Mouse (Mus musculus) neural tube, postnatal 0 days (tissue): Measurements from ENCODE around the gene Gm5269. TPM values are rescaled to one million over a fixed set of nuclear protein-coding genes. Genes with fewer than 3 reads are reported as not detected.

Experiments used
- polyA plus RNA-seq: library from polyadenylated mRNA; unstranded; fragments of >200 nt; fragmentation: Nextera tagmentation; extraction: Ambion mirVana; gene quantifications from 2 replicates; pipeline ENCODE4 v1.2.1, GENCODE M21; 2015

The Gm5269 gene
- not detected in 2 replicates for polyA plus RNA-seq

GRCm38 (mm10) chr1:45890173-45890572 is at the start of gene Gm5269:
Gene Gm5269 (minus strand): TSS chr1:45890273.

DNA sequence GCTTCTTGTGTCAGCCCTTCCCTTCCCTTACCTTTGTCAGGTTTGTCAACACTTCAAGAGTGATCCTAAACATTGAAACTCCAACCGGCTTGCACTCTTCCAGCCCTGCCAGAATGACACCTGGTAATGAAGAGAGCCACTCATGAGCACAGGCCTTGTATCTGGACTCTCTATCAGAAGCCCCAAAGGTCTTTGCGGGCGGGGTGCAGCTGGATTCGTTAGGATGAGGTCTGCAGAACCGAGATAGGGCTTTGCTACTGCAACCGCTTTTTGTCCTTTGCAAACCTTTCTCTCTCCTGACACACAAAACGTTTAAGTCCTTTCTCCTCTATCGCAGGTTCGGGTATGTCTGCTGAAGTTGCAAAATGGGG is 36.3 kb upstream of the Gm5269 start, which contains the start of gene Slc40a1:
Slc40a1 (minus strand) TSS at position 131 of the 371 bp plus-strand sequence.

Other genes with a start within 250 kb of the Gm5269 start
- 48.6 and 50.5 TPM in 2 replicates for gene Wdr75, start 95.1 kb downstream of the Gm5269 start, polyA plus RNA-seq
- gene Slc40a1, start 36.2 kb upstream of the Gm5269 start, polyA plus RNA-seq: 31.2 and 34.5 TPM in 2 replicates
- gene Dnah7b, start 176.0 kb upstream of the Gm5269 start, polyA plus RNA-seq: 3.2 and 3.5 TPM in 2 replicates